Mouse (Mus musculus) testis, adult 2 months (tissue): ENCODE data around the gene Fbxo22.

Experiments
- CTCF ChIP-seq: fragments of 200-500 bp; IDR thresholded peaks from 2 replicates; pipeline ENCODE4 v1.5.1; 2012; ENCODE audit warnings: low read depth, mild to moderate bottlenecking, inconsistent platforms, low read length, moderate library complexity; ENCODE audit not compliant: control insufficient read depth, insufficient read depth, insufficient replicate concordance
- POLR2A ChIP-seq: fragments of 200-500 bp; IDR thresholded peaks from 2 replicates; pipeline ENCODE4 v1.6.1; 2012; ENCODE audit warnings: low read depth, mild to moderate bottlenecking, inconsistent platforms, low read length, moderate library complexity; ENCODE audit not compliant: control insufficient read depth

GRCm38 (mm10) chr9:55211611-55212010, 2.9 kb downstream of the Fbxo22 start:
- TF ChIP-seq CTCF: no peak
- no peak for TF ChIP-seq POLR2A
